In the genomic region with DNA sequence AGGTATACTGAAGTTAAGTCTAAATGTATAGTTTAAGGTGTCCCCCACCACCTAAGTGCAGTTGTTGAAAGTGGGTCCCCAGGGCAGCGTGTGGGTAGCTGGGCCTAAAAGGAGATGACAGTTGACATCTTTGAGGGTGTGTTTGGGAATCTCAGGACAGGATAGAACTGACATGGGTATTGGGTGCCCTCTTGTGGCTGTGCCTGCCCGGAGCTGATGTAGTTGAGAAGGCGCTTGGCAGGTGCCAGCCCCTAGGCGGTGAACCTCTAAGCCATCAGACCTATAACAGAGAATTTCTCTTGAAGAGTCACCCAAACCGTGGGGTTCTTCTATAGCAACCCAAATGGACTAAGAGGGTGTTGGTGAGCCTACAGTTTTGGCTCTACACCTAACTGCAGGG, we compare ENCODE assay signal across 8 mouse cellular contexts. TPM values are rescaled to one million over a fixed set of nuclear protein-coding genes. Genes with fewer than 3 reads are reported as not detected.
A peak's percentile ranks its signal among the peaks of the same experiment; 100 is the strongest.
DNase-seq lines count a peak whose midpoint lies in the region; ATAC-seq and TF ChIP-seq lines count a peak whose summit lies in the region.

No protein-coding gene starts in this region.

- 0 out of 2 replicates have a peak, but pooled peaks have one; percentile 71 for ATAC-seq in heart, embryonic 16.5 days (replicated peaks; ENCODE audit: extremely low read depth, insufficient read depth, low FRiP score)
- ATAC-seq in liver, embryonic 13.5 days (ENCODE audit: low read depth): no peak
- ATAC-seq in neural tube, embryonic 15.5 days (ENCODE audit: low FRiP score): peak; percentile 82

- no peak overlapping the region for H3K27ac ChIP-seq in embryonic fibroblast, embryonic 13.5 days (ENCODE audit: insufficient read depth, low read length)
- no peak overlapping the region for H3K27ac ChIP-seq in heart, embryonic 16.5 days (ENCODE audit: low read length)
- H3K27ac ChIP-seq in liver, embryonic 13.5 days: no peak overlapping the region
- no peak overlapping the region for H3K27ac ChIP-seq in neural tube, embryonic 15.5 days (replicated peaks)

- peaks cover 31% of the 10 kb centered on the region for H3K27me3 ChIP-seq in C2C12 (ENCODE audit: control insufficient read depth, insufficient read depth, insufficient read length)
- no peaks in the 10 kb centered on the region for H3K27me3 ChIP-seq in heart, embryonic 16.5 days (ENCODE audit: control insufficient read depth, insufficient read depth, low read length)
- no peaks in the 10 kb centered on the region for H3K27me3 ChIP-seq in liver, embryonic 13.5 days
- H3K27me3 ChIP-seq in neural tube, embryonic 15.5 days (replicated peaks): no peaks in the 10 kb centered on the region

- H3K9me3 ChIP-seq in heart, embryonic 16.5 days (replicated peaks; ENCODE audit: control insufficient read depth, low read length): no peaks in the 10 kb centered on the region
- H3K9me3 ChIP-seq in liver, embryonic 13.5 days (replicated peaks): no peaks in the 10 kb centered on the region
- H3K9me3 ChIP-seq in neural tube, embryonic 15.5 days (replicated peaks): no peaks in the 10 kb centered on the region

- WGBS in heart, embryonic 16.5 days: 10% methylated on average over 5 of the region's 5 CpGs
- WGBS in liver, embryonic 13.5 days (ENCODE audit: insufficient replicate concordance): 8% methylated on average over 5 of the region's 5 CpGs
- 3% methylated on average over 5 of the region's 5 CpGs for WGBS in neural tube, embryonic 15.5 days

- H3K79me3 ChIP-seq in C2C12 (ENCODE audit: low read depth): no peaks in the 10 kb centered on the region

- no peak overlapping the region for H3K9ac ChIP-seq in heart, embryonic 16.5 days (ENCODE audit: low read length)
- H3K9ac ChIP-seq in liver, embryonic 13.5 days: no peak overlapping the region
- no peak overlapping the region; the same call in 1 of the 2 replicates for H3K9ac ChIP-seq in neural tube, embryonic 15.5 days (replicated peaks)

- no peak for TF ChIP-seq POLR2A in embryonic fibroblast, embryonic 13.5 days (IDR thresholded peaks at IDR 0.05; ENCODE audit: low read depth, low read length)

- DNase-seq in adrenal gland, postnatal 4 days (ENCODE audit: low spot score in 2 of 2): peak; percentile 56 to 60
- peak; percentile 88 for DNase-seq in kidney, postnatal 10 days
- DNase-seq in liver, embryonic 13.5 days: peak; percentile 36
- peak; percentile 48 for DNase-seq in telencephalon, adult 2 months (ENCODE audit: low read depth, low spot score)

- peak; percentile 75 for TF ChIP-seq CTCF in C2C12 (IDR thresholded peaks at IDR 0.05; ENCODE audit: control insufficient read depth, insufficient read depth, insufficient read length)
- peak; percentile 78 for TF ChIP-seq CTCF in embryonic fibroblast, embryonic 13.5 days (IDR thresholded peaks at IDR 0.05; ENCODE audit: borderline replicate concordance, insufficient read depth, low read length)

- no peak overlapping the region for H3K4me2 ChIP-seq in heart, embryonic 16.5 days (ENCODE audit: low read depth, low read length)
- H3K4me2 ChIP-seq in liver, embryonic 13.5 days: no peak overlapping the region
- H3K4me2 ChIP-seq in neural tube, embryonic 15.5 days: no peak overlapping the region

- no peak overlapping the region for H3K4me3 ChIP-seq in C2C12 (ENCODE audit: insufficient read depth, poor library complexity, severe bottlenecking)
- no peak overlapping the region for H3K4me3 ChIP-seq in embryonic fibroblast, embryonic 13.5 days (ENCODE audit: insufficient read depth, low read length)
- no peak overlapping the region for H3K4me3 ChIP-seq in heart, embryonic 16.5 days (ENCODE audit: low read length)
- no peak overlapping the region for H3K4me3 ChIP-seq in liver, embryonic 13.5 days (replicated peaks)
- H3K4me3 ChIP-seq in neural tube, embryonic 15.5 days (replicated peaks): no peak overlapping the region

- no peaks in the 10 kb centered on the region for H3K4me1 ChIP-seq in embryonic fibroblast, embryonic 13.5 days (ENCODE audit: control insufficient read depth, insufficient read depth, low read length)
- H3K4me1 ChIP-seq in heart, embryonic 16.5 days (ENCODE audit: control insufficient read depth, insufficient read depth, low read length): no peaks in the 10 kb centered on the region
- H3K4me1 ChIP-seq in liver, embryonic 13.5 days (replicated peaks): no peaks in the 10 kb centered on the region
- 0 out of 2 replicates have a peak, but pooled peaks cover 3% of the 10 kb centered on the region for H3K4me1 ChIP-seq in neural tube, embryonic 15.5 days

- H3K79me2 ChIP-seq in C2C12 (ENCODE audit: control insufficient read depth, insufficient read depth): no peaks in the 10 kb centered on the region

- H3ac ChIP-seq in C2C12 (ENCODE audit: control insufficient read depth, insufficient read length, low read depth): no peak overlapping the region

- no peaks in the 10 kb centered on the region for H3K36me3 ChIP-seq in C2C12 (ENCODE audit: control insufficient read depth, insufficient read depth)
- H3K36me3 ChIP-seq in heart, embryonic 16.5 days (ENCODE audit: control insufficient read depth, insufficient read depth): no peaks in the 10 kb centered on the region
- no peaks in the 10 kb centered on the region for H3K36me3 ChIP-seq in liver, embryonic 13.5 days
- no peaks in the 10 kb centered on the region for H3K36me3 ChIP-seq in neural tube, embryonic 15.5 days

TF ChIP-seq in C2C12, 6 proteins besides CTCF, POLR2A, EP300 and RAD21:
- TF ChIP-seq USF1 (IDR thresholded peaks at IDR 0.05; ENCODE audit: low read depth) (no peak), MYOG (IDR thresholded peaks at IDR 0.05; ENCODE audit: control insufficient read depth, extremely low read depth, insufficient read length) (no peak), MYOD1 (IDR thresholded peaks at IDR 0.05; ENCODE audit: control insufficient read depth, insufficient read length, low read depth) (no peak), CEBPB (IDR thresholded peaks at IDR 0.05; ENCODE audit: low read depth) (no peak), MAX (IDR thresholded peaks at IDR 0.05) (no peak)

RNA-seq across cellular contexts. Expression of gene Pbld1, which starts 6.0 kb away (rescaled TPM):
- 1.4 TPM for polyA plus RNA-seq in C2C12 (2012; fragmentation: generic; extraction: Trizol)
- 1 to 10 TPM; 5.7 to 7.1 TPM for total RNA-seq in adrenal gland, postnatal 4 days (2021)
- polyA plus RNA-seq in embryonic fibroblast, embryonic 13.5 days (2011; ENCODE audit: insufficient read length, low read depth, missing spikeins): 0.42 TPM in 1 of 2 replicates, not detected in the other
- 0.51 and 0.72 TPM in 2 replicates for polyA plus RNA-seq in heart, embryonic 16.5 days (2015; fragmentation: Nextera tagmentation; extraction: Ambion mirVana)
- 3.0 and 3.1 TPM in 2 replicates for polyA plus RNA-seq in liver, embryonic 13.5 days (2015; fragmentation: Nextera tagmentation; extraction: Ambion mirVana)
- polyA plus RNA-seq in neural tube, embryonic 15.5 days (2015; fragmentation: Nextera tagmentation; extraction: Ambion mirVana): 0.73 and 1.0 TPM in 2 replicates

RNA-seq across cellular contexts. Expression of gene Atoh7, which starts 33.5 kb away (rescaled TPM):
- not detected for polyA plus RNA-seq in C2C12 (2012; fragmentation: generic; extraction: Trizol)
- total RNA-seq in adrenal gland, postnatal 4 days (2021): not detected
- polyA plus RNA-seq in embryonic fibroblast, embryonic 13.5 days (2011; ENCODE audit: insufficient read length, low read depth, missing spikeins): not detected in 2 replicates
- not detected in 2 replicates for polyA plus RNA-seq in heart, embryonic 16.5 days (2015; fragmentation: Nextera tagmentation; extraction: Ambion mirVana)
- not detected in 2 replicates for polyA plus RNA-seq in liver, embryonic 13.5 days (2015; fragmentation: Nextera tagmentation; extraction: Ambion mirVana)
- 2.7 and 3.8 TPM in 2 replicates for polyA plus RNA-seq in neural tube, embryonic 15.5 days (2015; fragmentation: Nextera tagmentation; extraction: Ambion mirVana)

RNA-seq across cellular contexts. Expression of gene Pbld2, which starts 41.9 kb away (rescaled TPM):
- polyA plus RNA-seq in C2C12 (2012; fragmentation: generic; extraction: Trizol): 0.11 TPM
- total RNA-seq in adrenal gland, postnatal 4 days (2021): 1 to 10 TPM; 4.9 to 8.0 TPM
- 2.3 TPM in 1 of 2 replicates, not detected in the other for polyA plus RNA-seq in embryonic fibroblast, embryonic 13.5 days (2011; ENCODE audit: insufficient read length, low read depth, missing spikeins)
- 0.77 and 0.89 TPM in 2 replicates for polyA plus RNA-seq in heart, embryonic 16.5 days (2015; fragmentation: Nextera tagmentation; extraction: Ambion mirVana)
- 1.6 and 1.8 TPM in 2 replicates for polyA plus RNA-seq in liver, embryonic 13.5 days (2015; fragmentation: Nextera tagmentation; extraction: Ambion mirVana)
- polyA plus RNA-seq in neural tube, embryonic 15.5 days (2015; fragmentation: Nextera tagmentation; extraction: Ambion mirVana): 0.81 and 1.00 TPM in 2 replicates

RNA-seq across cellular contexts. Expression of gene Hnrnph3, which starts 42.0 kb away (rescaled TPM):
- polyA plus RNA-seq in C2C12 (2012; fragmentation: generic; extraction: Trizol): 15.9 TPM
- total RNA-seq in adrenal gland, postnatal 4 days (2021): 10 to 100 TPM; 64.9 to 75.4 TPM
- polyA plus RNA-seq in embryonic fibroblast, embryonic 13.5 days (2011; ENCODE audit: insufficient read length, low read depth, missing spikeins): 47.6 and 68.4 TPM in 2 replicates
- polyA plus RNA-seq in heart, embryonic 16.5 days (2015; fragmentation: Nextera tagmentation; extraction: Ambion mirVana): 68.9 and 75.5 TPM in 2 replicates
- polyA plus RNA-seq in liver, embryonic 13.5 days (2015; fragmentation: Nextera tagmentation; extraction: Ambion mirVana): 25.5 and 29.9 TPM in 2 replicates
- polyA plus RNA-seq in neural tube, embryonic 15.5 days (2015; fragmentation: Nextera tagmentation; extraction: Ambion mirVana): 116 and 117 TPM in 2 replicates

Comparison
In these comparisons a context has a peak if more than half of its experiments do, and no peak if none do; other contexts are left out.
1. DNase-seq: peak in every context shown above with its lines; median percentile 88 in kidney, postnatal 10 days; 58 in adrenal gland, postnatal 4 days; 48 in telencephalon, adult 2 months; 36 in liver, embryonic 13.5 days.